Mouse (Mus musculus) hindbrain, embryonic 10.5 days (tissue): ENCODE data around the gene Tex19.1. TPM values are rescaled to one million over a fixed set of nuclear protein-coding genes. Genes with fewer than 3 reads are reported as not detected.
A peak's percentile ranks its signal among the peaks of the same experiment; 100 is the strongest.

Source experiments
- DNase-seq: peaks from one replicate; pipeline ENCODE4 v3.0.0-alpha.2; 2017; ENCODE audit warnings: low spot score
- H3K27ac ChIP-seq: fragments of 300-500 bp; sonication (generic); 2 replicates; pipeline ENCODE4 v1.5.1; 2016; ENCODE audit warnings: mild to moderate bottlenecking, moderate library complexity
- H3K27me3 ChIP-seq: fragments of 300-500 bp; sonication (generic); 2 replicates; pipeline ENCODE4 v1.6.1; 2016; ENCODE audit warnings: mild to moderate bottlenecking; ENCODE audit not compliant: poor library complexity, insufficient read depth, severe bottlenecking
- H3K36me3 ChIP-seq: fragments of 300-500 bp; sonication (generic); 2 replicates; pipeline ENCODE4 v1.6.1; 2016; ENCODE audit warnings: mild to moderate bottlenecking, moderate library complexity
- H3K4me1 ChIP-seq: fragments of 300-500 bp; sonication (generic); replicated peaks from 2 replicates; pipeline ENCODE4 v1.6.1; 2016; ENCODE audit warnings: mild to moderate bottlenecking
- H3K4me3 ChIP-seq: fragments of 300-500 bp; sonication (generic); 2 replicates; pipeline ENCODE4 v1.5.1; 2016; ENCODE audit warnings: mild to moderate bottlenecking, moderate library complexity
- H3K9me3 ChIP-seq: fragments of 300-500 bp; sonication (generic); 2 replicates; pipeline ENCODE4 v1.6.1; 2016; ENCODE audit warnings: mild to moderate bottlenecking, moderate library complexity
- WGBS: fragments of 180-500 bp; shearing (Covaris S2); methylation state at CpG from one replicate; pipeline ENCODE4 v1.1.7; 2016; 5-methylcytosine and 5-hydroxymethylcytosine counted together
- polyA plus RNA-seq: library from polyadenylated mRNA; unstranded; fragments of >200 nt; fragmentation: Nextera tagmentation; extraction: Ambion mirVana; gene quantifications from 2 replicates; pipeline ENCODE4 v1.2.1, GENCODE M21; 2016

Tex19.1 gene
- polyA plus RNA-seq, 1 experiment from 2014 or later = not detected

GRCm38 (mm10) chr11:121122024-121122670 is 23.8 kb upstream of the Tex19.1 start:
- Histone ChIP-seq H3K4me1 (0 out of 2 replicates have a peak, but pooled peaks cover 3% of the 10 kb centered on the region), H3K27ac (no peak overlapping the region), H3K9me3 (no peaks in the 10 kb centered on the region), H3K36me3 (no peaks in the 10 kb centered on the region), H3K4me3 (no peak overlapping the region), H3K27me3 (no peaks in the 10 kb centered on the region)
- 86% methylated on average over 2 of the region's 2 CpGs for WGBS
- no peak for DNase-seq

- H3K4me1 ChIP-seq = 0 out of 2 replicates have a peak, but pooled peaks cover 3% of the 10 kb centered on the region
- H3K9me3 ChIP-seq = no peaks in the 10 kb centered on the region
- WGBS = 92% methylated on average over 4 of the region's 4 CpGs
- no peaks in the 10 kb centered on the region for H3K27me3 ChIP-seq
- H3K27ac ChIP-seq = no peak overlapping the region
- no peaks in the 10 kb centered on the region for H3K36me3 ChIP-seq
- DNase-seq = no peak
- no peak overlapping the region for H3K4me3 ChIP-seq
Observed at GRCm38 (mm10) chr11:121123438-121123837, 22.5 kb upstream of the Tex19.1 start.

- Histone ChIP-seq H3K27me3 (no peaks in the 10 kb centered on the region), H3K4me3 (no peak overlapping the region), H3K4me1 (no peaks in the 10 kb centered on the region), H3K9me3 (no peaks in the 10 kb centered on the region), H3K27ac (no peak overlapping the region), H3K36me3 (no peaks in the 10 kb centered on the region)
- no peak for DNase-seq
- 92% methylated on average over 3 of the region's 3 CpGs for WGBS
Observed at GRCm38 (mm10) chr11:121125522-121126172, 20.3 kb upstream of the Tex19.1 start.

- 79% methylated on average over 1 of the region's 1 CpGs for WGBS
- H3K9me3 ChIP-seq = no peaks in the 10 kb centered on the region
- H3K27me3 ChIP-seq = no peaks in the 10 kb centered on the region
- H3K4me3 ChIP-seq = no peak overlapping the region
- no peak for DNase-seq
- H3K36me3 ChIP-seq = no peaks in the 10 kb centered on the region
- H3K4me1 ChIP-seq = no peaks in the 10 kb centered on the region
- H3K27ac ChIP-seq = no peak overlapping the region
Observed at GRCm38 (mm10) chr11:121126395-121126794, 19.5 kb upstream of the Tex19.1 start.

- DNase-seq = no peak
- Histone ChIP-seq H3K27ac (no peak overlapping the region), H3K9me3 (no peaks in the 10 kb centered on the region), H3K4me3 (no peak overlapping the region), H3K4me1 (no peaks in the 10 kb centered on the region), H3K27me3 (no peaks in the 10 kb centered on the region), H3K36me3 (no peaks in the 10 kb centered on the region)
- 87% methylated on average over 3 of the region's 3 CpGs for WGBS
Observed at GRCm38 (mm10) chr11:121127441-121127840, 18.5 kb upstream of the Tex19.1 start.

GRCm38 (mm10) chr11:121129616-121130015 is 16.3 kb upstream of the Tex19.1 start:
- no peaks in the 10 kb centered on the region for H3K9me3 ChIP-seq
- WGBS = 76% methylated on average over 1 of the region's 1 CpGs
- DNase-seq = no peak
- H3K4me3 ChIP-seq = no peak overlapping the region
- no peaks in the 10 kb centered on the region for H3K4me1 ChIP-seq
- no peaks in the 10 kb centered on the region for H3K27me3 ChIP-seq
- no peaks in the 10 kb centered on the region for H3K36me3 ChIP-seq
- no peak overlapping the region for H3K27ac ChIP-seq

GRCm38 (mm10) chr11:121134600-121134999 is 11.3 kb upstream of the Tex19.1 start:
- Histone ChIP-seq H3K36me3 (no peaks in the 10 kb centered on the region), H3K4me3 (no peak overlapping the region), H3K27me3 (no peaks in the 10 kb centered on the region), H3K4me1 (no peaks in the 10 kb centered on the region), H3K9me3 (no peaks in the 10 kb centered on the region), H3K27ac (no peak overlapping the region)
- DNase-seq = no peak
- WGBS = 67% methylated on average over 1 of the region's 1 CpGs

GRCm38 (mm10) chr11:121137682-121138081 is 8.3 kb upstream of the Tex19.1 start:
- WGBS = 87% methylated on average over 5 of the region's 5 CpGs
- no peaks in the 10 kb centered on the region for H3K9me3 ChIP-seq

GRCm38 (mm10) chr11:121138732-121139131 is 7.2 kb upstream of the Tex19.1 start:
- Histone ChIP-seq H3K27me3 (no peaks in the 10 kb centered on the region), H3K36me3 (no peaks in the 10 kb centered on the region), H3K27ac (no peak overlapping the region), H3K9me3 (no peaks in the 10 kb centered on the region), H3K4me1 (no peaks in the 10 kb centered on the region), H3K4me3 (no peak overlapping the region)
- no peak for DNase-seq
- WGBS = 51% methylated on average over 6 of the region's 6 CpGs

More at GRCm38 (mm10) chr11:121137682-121138081, 8.3 kb upstream of the Tex19.1 start:
- no peaks in the 10 kb centered on the region for H3K36me3 ChIP-seq
- H3K27ac ChIP-seq = no peak overlapping the region
- no peak overlapping the region for H3K4me3 ChIP-seq
- H3K27me3 ChIP-seq = no peaks in the 10 kb centered on the region
- no peaks in the 10 kb centered on the region for H3K4me1 ChIP-seq
- DNase-seq = no peak

GRCm38 (mm10) chr11:121143325-121144015 is 2.5 kb upstream of the Tex19.1 start:
- Histone ChIP-seq H3K27me3 (no peaks in the 10 kb centered on the region), H3K4me3 (no peak overlapping the region), H3K9me3 (no peaks in the 10 kb centered on the region), H3K4me1 (no peaks in the 10 kb centered on the region), H3K27ac (no peak overlapping the region), H3K36me3 (no peaks in the 10 kb centered on the region)
- WGBS = 82% methylated on average over 9 of the region's 9 CpGs
- no peak for DNase-seq

GRCm38 (mm10) chr11:121148193-121148592 is 2.2 kb downstream of the Tex19.1 start:
- H3K4me1 ChIP-seq = no peaks in the 10 kb centered on the region
- no peaks in the 10 kb centered on the region for H3K36me3 ChIP-seq
- no peaks in the 10 kb centered on the region; the same call in 1 of the 2 replicates for H3K27me3 ChIP-seq
- no peak overlapping the region for H3K4me3 ChIP-seq
- WGBS = 76% methylated on average over 3 of the region's 3 CpGs
- DNase-seq = no peak
- H3K27ac ChIP-seq = no peak overlapping the region
- no peaks in the 10 kb centered on the region for H3K9me3 ChIP-seq

- peak; percentile 27 for DNase-seq
- Histone ChIP-seq H3K4me3 (no peak overlapping the region), H3K27me3 (peaks cover 41% of the 10 kb centered on the region), H3K27ac (0 out of 2 replicates have a peak overlapping the region, but pooled peaks have one; percentile 35), H3K9me3 (no peaks in the 10 kb centered on the region), H3K4me1 (peaks cover 27% of the 10 kb centered on the region), H3K36me3 (no peaks in the 10 kb centered on the region)
- WGBS = 19% methylated on average over 4 of the region's 4 CpGs
Observed at GRCm38 (mm10) chr11:121154203-121154602, 8.3 kb downstream of the Tex19.1 start.

GRCm38 (mm10) chr11:121156411-121156891 is 10.5 kb downstream of the Tex19.1 start:
- 1% methylated on average over 45 of the region's 45 CpGs for WGBS
- H3K27me3 ChIP-seq = peaks cover 46% of the 10 kb centered on the region

More at GRCm38 (mm10) chr11:121156411-121156891, 10.5 kb downstream of the Tex19.1 start:
- Histone ChIP-seq H3K27ac (peak overlapping the region; percentile 53), H3K9me3 (no peaks in the 10 kb centered on the region), H3K4me3 (peak overlapping the region; percentile 52), H3K36me3 (no peaks in the 10 kb centered on the region), H3K4me1 (peaks cover 28% of the 10 kb centered on the region)
- DNase-seq = peak; percentile 22
